Mouse (Mus musculus): ENCODE data around the gene Ngly1. TPM values are rescaled to one million over a fixed set of nuclear protein-coding genes. Genes with fewer than 3 reads are reported as not detected.
"Not testable (repeated sequence)": the region's sequence is repeated elsewhere in the genome, so short reads cannot be mapped to it uniquely, and the experiment has no call there.

Gene Ngly1
- polyA plus RNA-seq, 1 experiment from 2014 or later = 28.8 TPM

- DNase-seq = no peak
These were observed 61.7 kb downstream of the Ngly1 start for GRCm38 (mm10) chr14:16310791-16311190.

DNA sequence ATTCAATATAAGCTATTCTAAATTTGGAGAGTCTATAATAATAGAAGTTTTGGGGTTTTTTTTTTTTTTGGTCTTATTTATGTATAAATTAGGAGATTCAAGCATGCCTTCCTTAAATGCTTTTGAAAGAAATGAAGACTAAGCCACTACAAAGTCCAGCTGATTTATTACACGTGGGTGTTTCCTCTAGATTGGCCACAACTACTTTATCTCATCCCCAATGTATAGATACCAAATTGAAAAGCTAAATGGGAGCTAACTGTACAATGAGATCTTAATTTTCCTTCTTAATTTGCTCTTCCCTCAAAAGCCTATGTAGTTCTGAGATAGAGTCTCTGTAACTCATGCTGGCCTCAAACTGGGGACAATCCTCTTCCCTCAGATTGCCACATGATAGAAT is 63.5 kb downstream of the Ngly1 start:
- H3K9me3 ChIP-seq (ENCODE audit: control insufficient read depth, low read length) = no peaks in the 10 kb centered on the region
- ATAC-seq (ENCODE audit: low FRiP score, low TSS enrichment) (no peak), DNase-seq (no peak)
- H3K4me2 ChIP-seq (ENCODE audit: low read length) = no peak overlapping the region
- H3K4me3 ChIP-seq (replicated peaks; ENCODE audit: low read depth, low read length) = no peak overlapping the region
- no peaks in the 10 kb centered on the region for H3K27me3 ChIP-seq (ENCODE audit: control insufficient read depth, insufficient read depth, low read length)
- 84% methylated on average over 1 of the region's 1 CpGs for WGBS
- no peaks in the 10 kb centered on the region for H3K36me3 ChIP-seq (ENCODE audit: control insufficient read depth, insufficient read depth, low read length)
- no peak overlapping the region for H3K27ac ChIP-seq (replicated peaks; ENCODE audit: low read depth, low read length)
- H3K4me1 ChIP-seq (ENCODE audit: control insufficient read depth, insufficient read depth, low read length) = no peaks in the 10 kb centered on the region
- H3K9ac ChIP-seq (replicated peaks; ENCODE audit: low read length) = no peak overlapping the region

More at GRCm38 (mm10) chr14:16310791-16311190, 61.7 kb downstream of the Ngly1 start:
- H3K27me3 ChIP-seq (ENCODE audit: control insufficient read depth, insufficient read depth, low read length) = no peaks in the 10 kb centered on the region
- no peak overlapping the region for H3K4me3 ChIP-seq (replicated peaks; ENCODE audit: low read depth, low read length)
- H3K27ac ChIP-seq (replicated peaks; ENCODE audit: low read depth, low read length) = no peak overlapping the region
- no peak for ATAC-seq (ENCODE audit: low FRiP score, low TSS enrichment)
- 67% methylated on average over 6 of the region's 6 CpGs for WGBS
- no peak overlapping the region for H3K4me2 ChIP-seq (ENCODE audit: low read length)
- H3K36me3 ChIP-seq (ENCODE audit: control insufficient read depth, insufficient read depth, low read length) = no peaks in the 10 kb centered on the region
- no peaks in the 10 kb centered on the region for H3K9me3 ChIP-seq (ENCODE audit: control insufficient read depth, low read length)
- no peaks in the 10 kb centered on the region for H3K4me1 ChIP-seq (ENCODE audit: control insufficient read depth, insufficient read depth, low read length)
- H3K9ac ChIP-seq (replicated peaks; ENCODE audit: low read length) = no peak overlapping the region

- not testable (repeated sequence) for H3K4me1 ChIP-seq (ENCODE audit: control insufficient read depth, insufficient read depth, low read length); H3K36me3 ChIP-seq (ENCODE audit: control insufficient read depth, insufficient read depth, low read length); DNase-seq; H3K9me3 ChIP-seq (ENCODE audit: control insufficient read depth, low read length); H3K27me3 ChIP-seq (ENCODE audit: control insufficient read depth, insufficient read depth, low read length); H3K9ac ChIP-seq (replicated peaks; ENCODE audit: low read length); ATAC-seq (ENCODE audit: low FRiP score, low TSS enrichment); H3K27ac ChIP-seq (replicated peaks; ENCODE audit: low read depth, low read length); H3K4me3 ChIP-seq (replicated peaks; ENCODE audit: low read depth, low read length); H3K4me2 ChIP-seq (ENCODE audit: low read length)
- WGBS = 53% methylated on average over 2 of the region's 2 CpGs
These were observed 64.0 kb downstream of the Ngly1 start for GRCm38 (mm10) chr14:16313073-16313472.

- 74% methylated on average over 7 of the region's 7 CpGs for WGBS
- Histone ChIP-seq H3K36me3 (ENCODE audit: control insufficient read depth, insufficient read depth, low read length) (no peaks in the 10 kb centered on the region), H3K9me3 (ENCODE audit: control insufficient read depth, low read length) (no peaks in the 10 kb centered on the region), H3K4me1 (ENCODE audit: control insufficient read depth, insufficient read depth, low read length) (no peaks in the 10 kb centered on the region), H3K4me2 (ENCODE audit: low read length) (no peak overlapping the region), H3K4me3 (replicated peaks; ENCODE audit: low read depth, low read length) (no peak overlapping the region), H3K27ac (replicated peaks; ENCODE audit: low read depth, low read length) (no peak overlapping the region), H3K27me3 (ENCODE audit: control insufficient read depth, insufficient read depth, low read length) (no peaks in the 10 kb centered on the region), H3K9ac (replicated peaks; ENCODE audit: low read length) (no peak overlapping the region)
- ATAC-seq (ENCODE audit: low FRiP score, low TSS enrichment) (no peak), DNase-seq (no peak)
These were observed 64.9 kb downstream of the Ngly1 start for GRCm38 (mm10) chr14:16313936-16314521.

DNA sequence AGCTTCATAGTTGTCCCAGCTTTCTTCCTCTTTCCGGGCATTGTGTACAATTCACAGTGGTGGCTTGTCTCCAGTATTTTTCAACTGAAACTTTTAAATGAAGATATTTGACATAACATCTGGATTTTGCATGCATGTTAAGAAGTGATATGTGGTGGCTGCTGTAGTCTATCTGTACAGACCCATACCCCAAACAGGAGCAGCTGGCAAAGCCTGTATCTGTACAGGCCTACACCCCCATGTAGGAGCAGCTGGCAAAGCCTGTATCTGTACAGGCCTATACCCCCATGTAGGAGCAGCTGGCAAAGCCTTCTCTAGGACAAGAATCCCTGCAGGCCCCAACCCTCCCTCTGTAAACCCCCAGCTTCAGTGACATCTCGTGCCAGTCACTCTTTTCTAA is 65.8 kb downstream of the Ngly1 start:
- Histone ChIP-seq H3K9me3 (ENCODE audit: control insufficient read depth, low read length) (no peaks in the 10 kb centered on the region), H3K4me2 (ENCODE audit: low read length) (no peak overlapping the region), H3K4me3 (replicated peaks; ENCODE audit: low read depth, low read length) (no peak overlapping the region), H3K27ac (replicated peaks; ENCODE audit: low read depth, low read length) (no peak overlapping the region), H3K36me3 (ENCODE audit: control insufficient read depth, insufficient read depth, low read length) (no peaks in the 10 kb centered on the region), H3K4me1 (ENCODE audit: control insufficient read depth, insufficient read depth, low read length) (no peaks in the 10 kb centered on the region), H3K9ac (replicated peaks; ENCODE audit: low read length) (no peak overlapping the region), H3K27me3 (ENCODE audit: control insufficient read depth, insufficient read depth, low read length) (no peaks in the 10 kb centered on the region)
- WGBS = 73% methylated on average over 2 of the region's 2 CpGs
- ATAC-seq (ENCODE audit: low FRiP score, low TSS enrichment) (no peak), DNase-seq (no peak)

GRCm38 (mm10) chr14:16316715-16317114 is 67.6 kb downstream of the Ngly1 start:
- no peaks in the 10 kb centered on the region for H3K36me3 ChIP-seq (ENCODE audit: control insufficient read depth, insufficient read depth, low read length)
- ATAC-seq (ENCODE audit: low FRiP score, low TSS enrichment) (no peak), DNase-seq (no peak)
- no peak overlapping the region for H3K4me2 ChIP-seq (ENCODE audit: low read length)
- no peak overlapping the region for H3K27ac ChIP-seq (replicated peaks; ENCODE audit: low read depth, low read length)
- no peaks in the 10 kb centered on the region for H3K9me3 ChIP-seq (ENCODE audit: control insufficient read depth, low read length)
- 88% methylated on average over 1 of the region's 1 CpGs for WGBS
- no peaks in the 10 kb centered on the region for H3K27me3 ChIP-seq (ENCODE audit: control insufficient read depth, insufficient read depth, low read length)
- H3K4me3 ChIP-seq (replicated peaks; ENCODE audit: low read depth, low read length) = no peak overlapping the region
- no peaks in the 10 kb centered on the region for H3K4me1 ChIP-seq (ENCODE audit: control insufficient read depth, insufficient read depth, low read length)
- H3K9ac ChIP-seq (replicated peaks; ENCODE audit: low read length) = no peak overlapping the region

DNA sequence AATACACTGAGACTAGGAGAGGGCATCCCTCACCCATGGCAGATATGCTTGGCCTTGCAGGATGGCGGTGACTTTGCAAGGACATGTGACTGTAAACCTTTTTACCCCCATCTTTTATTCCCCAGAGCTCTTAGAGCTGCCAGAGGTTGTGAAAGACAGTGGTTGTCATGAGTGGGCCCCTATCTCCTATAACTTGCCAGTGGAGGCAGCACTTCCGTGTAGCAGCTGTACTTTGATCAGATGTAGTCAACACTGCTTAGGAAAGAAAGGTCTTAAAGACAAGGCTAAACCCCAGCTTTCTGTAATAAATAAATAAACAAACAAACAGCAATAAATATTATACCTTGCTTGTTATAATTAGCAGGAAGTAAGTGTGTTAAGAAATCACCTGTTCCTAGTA is 70.7 kb downstream of the Ngly1 start:
- no peaks in the 10 kb centered on the region for H3K27me3 ChIP-seq (ENCODE audit: control insufficient read depth, insufficient read depth, low read length)
- no peak overlapping the region for H3K4me2 ChIP-seq (ENCODE audit: low read length)
- 89% methylated on average over 2 of the region's 2 CpGs for WGBS
- H3K9ac ChIP-seq (replicated peaks; ENCODE audit: low read length) = no peak overlapping the region
- H3K4me3 ChIP-seq (replicated peaks; ENCODE audit: low read depth, low read length) = no peak overlapping the region
- H3K9me3 ChIP-seq (ENCODE audit: control insufficient read depth, low read length) = no peaks in the 10 kb centered on the region
- ATAC-seq (ENCODE audit: low FRiP score, low TSS enrichment) (no peak), DNase-seq (no peak)
- H3K4me1 ChIP-seq (ENCODE audit: control insufficient read depth, insufficient read depth, low read length) = no peaks in the 10 kb centered on the region
- H3K27ac ChIP-seq (replicated peaks; ENCODE audit: low read depth, low read length) = no peak overlapping the region
- H3K36me3 ChIP-seq (ENCODE audit: control insufficient read depth, insufficient read depth, low read length) = no peaks in the 10 kb centered on the region

- H3K4me3 ChIP-seq (replicated peaks; ENCODE audit: low read depth, low read length) = no peak overlapping the region
- WGBS = 88% methylated on average over 4 of the region's 4 CpGs
- ATAC-seq (ENCODE audit: low FRiP score, low TSS enrichment) (no peak), DNase-seq (no peak)
- H3K9me3 ChIP-seq (ENCODE audit: control insufficient read depth, low read length) = no peaks in the 10 kb centered on the region
- H3K4me1 ChIP-seq (ENCODE audit: control insufficient read depth, insufficient read depth, low read length) = peaks cover 8% of the 10 kb centered on the region; the same call in 1 of the 2 replicates
- H3K4me2 ChIP-seq (ENCODE audit: low read length) = no peak overlapping the region
- H3K27ac ChIP-seq (replicated peaks; ENCODE audit: low read depth, low read length) = no peak overlapping the region
- H3K36me3 ChIP-seq (ENCODE audit: control insufficient read depth, insufficient read depth, low read length) = no peaks in the 10 kb centered on the region
- H3K27me3 ChIP-seq (ENCODE audit: control insufficient read depth, insufficient read depth, low read length) = no peaks in the 10 kb centered on the region
- no peak overlapping the region for H3K9ac ChIP-seq (replicated peaks; ENCODE audit: low read length)
These were observed 75.3 kb downstream of the Ngly1 start for GRCm38 (mm10) chr14:16324394-16324793.

DNA sequence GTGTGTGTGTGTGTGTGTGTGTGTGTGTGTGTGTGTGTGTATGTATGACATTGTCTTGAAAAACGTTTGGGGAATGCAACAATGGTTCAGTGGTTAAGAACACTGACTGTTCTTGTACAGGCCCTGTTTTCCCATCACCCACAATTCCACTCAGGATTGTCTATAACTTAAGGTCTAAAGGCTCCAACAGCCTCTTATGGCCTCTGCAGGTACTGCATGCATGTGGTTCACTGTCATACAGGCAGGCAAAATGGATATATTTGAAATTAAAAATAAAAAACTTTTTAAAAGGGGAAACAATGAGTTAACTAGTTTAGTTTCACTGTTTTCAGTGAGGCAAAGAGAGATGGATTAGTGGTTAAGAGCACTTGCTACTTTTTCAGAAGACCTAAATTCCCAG is 76.1 kb downstream of the Ngly1 start:
- no peak overlapping the region for H3K4me2 ChIP-seq (ENCODE audit: low read length)
- WGBS = 39% methylated on average over 1 of the region's 1 CpGs
- no peak overlapping the region for H3K9ac ChIP-seq (replicated peaks; ENCODE audit: low read length)
- H3K4me3 ChIP-seq (replicated peaks; ENCODE audit: low read depth, low read length) = no peak overlapping the region
- H3K9me3 ChIP-seq (ENCODE audit: control insufficient read depth, low read length) = no peaks in the 10 kb centered on the region
- DNase-seq (no peak), ATAC-seq (ENCODE audit: low FRiP score, low TSS enrichment) (no peak)
- no peaks in the 10 kb centered on the region for H3K27me3 ChIP-seq (ENCODE audit: control insufficient read depth, insufficient read depth, low read length)
- H3K27ac ChIP-seq (replicated peaks; ENCODE audit: low read depth, low read length) = no peak overlapping the region
- H3K4me1 ChIP-seq (ENCODE audit: control insufficient read depth, insufficient read depth, low read length) = peaks cover 8% of the 10 kb centered on the region; the same call in 1 of the 2 replicates
- no peaks in the 10 kb centered on the region for H3K36me3 ChIP-seq (ENCODE audit: control insufficient read depth, insufficient read depth, low read length)
